Mouse (Mus musculus) thymus, adult 2 months (tissue): ENCODE results near the gene Snx5. TPM values are rescaled to one million over a fixed set of nuclear protein-coding genes. Genes with fewer than 3 reads are reported as not detected.

Experiments used
- DNase-seq: peaks from one replicate; pipeline ENCODE4 v3.0.0; 2021
- H3K27ac ChIP-seq: fragments of 200-500 bp; 2 replicates; pipeline ENCODE4 v1.5.1; 2012; ENCODE audit warnings: low read length, control low read depth; ENCODE audit not compliant: control insufficient read depth, insufficient read depth
- H3K27me3 ChIP-seq: fragments of 200-500 bp; 2 replicates; pipeline ENCODE4 v1.6.1; 2012; ENCODE audit warnings: mild to moderate bottlenecking, low read length, moderate library complexity, mixed read lengths; ENCODE audit not compliant: control insufficient read depth, insufficient read depth
- H3K36me3 ChIP-seq: fragments of 200-500 bp; 2 replicates; pipeline ENCODE4 v1.6.1; 2012; ENCODE audit warnings: mild to moderate bottlenecking, low read length, moderate library complexity; ENCODE audit not compliant: control insufficient read depth, insufficient read depth
- H3K4me1 ChIP-seq: fragments of 200-500 bp; replicated peaks from 2 replicates; pipeline ENCODE4 v1.6.1; 2012; ENCODE audit warnings: low read length; ENCODE audit not compliant: control insufficient read depth, insufficient read depth
- H3K4me3 ChIP-seq: fragments of 200-500 bp; 2 replicates; pipeline ENCODE4 v1.5.1; 2012; ENCODE audit warnings: mild to moderate bottlenecking, low read length, control low read depth, moderate library complexity; ENCODE audit not compliant: control insufficient read depth, insufficient read depth
- CTCF ChIP-seq: fragments of 200-500 bp; IDR thresholded peaks from 2 replicates; pipeline ENCODE4 v1.5.1; 2012; ENCODE audit warnings: mild to moderate bottlenecking, control low read depth, low read length, moderate library complexity, borderline replicate concordance; ENCODE audit not compliant: control insufficient read depth, poor library complexity, insufficient read depth; ENCODE audit errors: extremely low read depth
- POLR2A ChIP-seq: fragments of 200-500 bp; IDR thresholded peaks from 2 replicates; pipeline ENCODE4 v1.6.1; 2012; ENCODE audit warnings: mild to moderate bottlenecking, low read length, control low read depth, moderate library complexity; ENCODE audit not compliant: control insufficient read depth, poor library complexity, insufficient read depth; ENCODE audit errors: extremely low read depth
- WGBS: fragments of 180-500 bp; shearing (Covaris S2); methylation state at CpG from one replicate; pipeline ENCODE4 v1.1.7; 2018; 5-methylcytosine and 5-hydroxymethylcytosine counted together
- polyA plus RNA-seq: library from polyadenylated mRNA; depleted of rRNA; stranded (reverse); fragments of >200 nt; gene quantifications from 2 replicates; pipeline ENCODE4 v1.2.3, GENCODE M21; 2012

Snx5 gene
- polyA plus RNA-seq, 1 experiment: 71.0 TPM

GRCm38 (mm10) chr2:144240095-144240899 is 30.4 kb downstream of the Snx5 start:
- H3K27me3 ChIP-seq: no peaks in the 10 kb centered on the region
- no peak overlapping the region for H3K4me3 ChIP-seq
- DNase-seq: no peak
- no peak overlapping the region for H3K27ac ChIP-seq
- WGBS: 83% methylated on average over 3 of the region's 3 CpGs
- H3K4me1 ChIP-seq: peaks cover 1% of the 10 kb centered on the region; the same call in 1 of the 2 replicates
- TF ChIP-seq CTCF (no peak), POLR2A (no peak)
- H3K36me3 ChIP-seq: no peaks in the 10 kb centered on the region

GRCm38 (mm10) chr2:144239318-144239717 is 31.4 kb downstream of the Snx5 start:
- Histone ChIP-seq H3K36me3 (no peaks in the 10 kb centered on the region), H3K4me1 (no peaks in the 10 kb centered on the region), H3K27me3 (no peaks in the 10 kb centered on the region), H3K4me3 (no peak overlapping the region), H3K27ac (no peak overlapping the region)
- DNase-seq: no peak
- WGBS: 79% methylated on average over 2 of the region's 2 CpGs
- TF ChIP-seq CTCF: no peak
- TF ChIP-seq POLR2A: no peak

GRCm38 (mm10) chr2:144238341-144238740 is 32.4 kb downstream of the Snx5 start:
- Histone ChIP-seq H3K27ac (no peak overlapping the region), H3K27me3 (no peaks in the 10 kb centered on the region), H3K36me3 (no peaks in the 10 kb centered on the region), H3K4me1 (no peaks in the 10 kb centered on the region), H3K4me3 (no peak overlapping the region)
- no peak for TF ChIP-seq POLR2A
- TF ChIP-seq CTCF: no peak
- 95% methylated on average over 6 of the region's 6 CpGs for WGBS
- no peak for DNase-seq

- Histone ChIP-seq H3K4me3 (no peak overlapping the region), H3K27ac (no peak overlapping the region), H3K27me3 (no peaks in the 10 kb centered on the region), H3K36me3 (no peaks in the 10 kb centered on the region), H3K4me1 (peaks cover 1% of the 10 kb centered on the region; the same call in 1 of the 2 replicates)
- DNase-seq: no peak
- TF ChIP-seq POLR2A (no peak), CTCF (no peak)
- 77% methylated on average over 9 of the region's 9 CpGs for WGBS
These were observed 33.7 kb downstream of the Snx5 start for GRCm38 (mm10) chr2:144236791-144237584.

- no peak for DNase-seq
- Histone ChIP-seq H3K4me3 (no peak overlapping the region), H3K36me3 (no peaks in the 10 kb centered on the region), H3K27ac (no peak overlapping the region), H3K4me1 (peaks cover 8% of the 10 kb centered on the region), H3K27me3 (no peaks in the 10 kb centered on the region)
- 99% methylated on average over 3 of the region's 3 CpGs for WGBS
- TF ChIP-seq POLR2A (no peak), CTCF (no peak)
These were observed 34.9 kb downstream of the Snx5 start for GRCm38 (mm10) chr2:144235776-144236175.

- H3K4me3 ChIP-seq: no peak overlapping the region
- 89% methylated on average over 3 of the region's 3 CpGs for WGBS
- TF ChIP-seq POLR2A (no peak), CTCF (no peak)
- H3K36me3 ChIP-seq: no peaks in the 10 kb centered on the region
- H3K27ac ChIP-seq: no peak overlapping the region
- no peak for DNase-seq
- no peaks in the 10 kb centered on the region for H3K27me3 ChIP-seq
- H3K4me1 ChIP-seq: peaks cover 20% of the 10 kb centered on the region
These were observed 37.2 kb downstream of the Snx5 start for GRCm38 (mm10) chr2:144233534-144233933.
